Mouse (Mus musculus) spleen, postnatal 4 days (tissue): ENCODE measurements around the gene Dgcr6.

Source experiments
- DNase-seq, 2 experiments: peaks; one replicate each; pipeline ENCODE4 v3.0.0; 2022; ENCODE audit warnings: low spot score in 2 of 2

Dgcr6 gene

GRCm38 (mm10) chr16:18119031-18119730, 66.5 kb downstream of the Dgcr6 start:
- peak in 1 of 2 experiments; percentile 30 for DNase-seq
